Mouse (Mus musculus) midbrain, embryonic 13.5 days (tissue): ENCODE data around the gene Lpp. TPM values are rescaled to one million over a fixed set of nuclear protein-coding genes. Genes with fewer than 3 reads are reported as not detected.
A peak's percentile ranks its signal among the peaks of the same experiment; 100 is the strongest.

ENCODE experiments used
- ATAC-seq: fragments of 200-750 bp; cut with Nextera tagmentation; 2 replicates; pipeline ENCODE4 v1.8.0; 2017; ENCODE audit warnings: mild to moderate bottlenecking, moderate TSS enrichment, moderate library complexity
- H3K27ac ChIP-seq: fragments of 300-500 bp; sonication (generic); 2 replicates; pipeline ENCODE4 v1.5.1; 2015; ENCODE audit warnings: inconsistent platforms, mild to moderate bottlenecking, moderate library complexity
- H3K27me3 ChIP-seq: fragments of 300-500 bp; sonication (generic); 2 replicates; pipeline ENCODE4 v1.6.1; 2015; ENCODE audit warnings: mild to moderate bottlenecking, inconsistent platforms
- H3K36me3 ChIP-seq: fragments of 300-500 bp; sonication (generic); 2 replicates; pipeline ENCODE4 v1.6.1; 2015; ENCODE audit warnings: mild to moderate bottlenecking, inconsistent platforms
- H3K4me1 ChIP-seq: fragments of 300-500 bp; sonication (generic); replicated peaks from 2 replicates; pipeline ENCODE4 v1.6.1; 2015; ENCODE audit warnings: inconsistent platforms
- H3K4me2 ChIP-seq: fragments of 300-500 bp; sonication (generic); replicated peaks from 2 replicates; pipeline ENCODE4 v1.6.1; 2015; ENCODE audit warnings: moderate library complexity, mild to moderate bottlenecking, inconsistent platforms
- H3K4me3 ChIP-seq: fragments of 300-500 bp; sonication (generic); replicated peaks from 2 replicates; pipeline ENCODE4 v1.5.1; 2015; ENCODE audit warnings: mild to moderate bottlenecking, inconsistent platforms
- H3K9ac ChIP-seq: fragments of 300-500 bp; sonication (generic); replicated peaks from 2 replicates; pipeline ENCODE4 v1.6.1; 2015; ENCODE audit warnings: mild to moderate bottlenecking, inconsistent platforms
- H3K9me3 ChIP-seq: fragments of 300-500 bp; sonication (generic); 2 replicates; pipeline ENCODE4 v1.6.1; 2016; ENCODE audit warnings: mild to moderate bottlenecking, inconsistent platforms
- WGBS: fragments of 180-500 bp; shearing (Covaris S2); methylation state at CpG from one replicate; pipeline ENCODE4 v1.1.7; 2015; 5-methylcytosine and 5-hydroxymethylcytosine counted together
- polyA plus RNA-seq: library from polyadenylated mRNA; unstranded; fragments of >200 nt; fragmentation: Nextera tagmentation; extraction: Ambion mirVana; gene quantifications from 2 replicates; pipeline ENCODE4 v1.2.1, GENCODE M21; 2015

Gene Lpp
- polyA plus RNA-seq, 1 experiment from 2014 or later, result 9.0 TPM

DNA sequence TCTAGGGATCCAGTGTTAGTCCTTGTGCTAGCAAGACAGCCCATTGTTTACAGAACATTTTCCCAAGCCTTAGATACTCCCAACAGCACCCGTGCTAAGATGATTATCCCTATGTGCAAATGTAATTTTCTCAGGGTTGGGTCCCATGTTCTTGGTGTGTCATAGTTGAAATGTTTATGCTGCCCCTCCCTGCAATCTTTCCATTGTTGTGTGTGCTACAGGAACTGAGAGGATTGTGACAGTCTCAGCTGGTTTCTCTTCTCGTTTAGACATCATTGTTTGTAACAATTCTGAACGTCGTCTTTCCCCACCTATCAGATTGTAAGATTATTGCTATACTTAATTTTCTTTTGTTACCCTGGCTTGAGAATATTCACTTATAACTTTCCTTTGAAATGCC is 200.2 kb downstream of the Lpp start:
- 86% methylated on average over 4 of the region's 4 CpGs for WGBS

DNA sequence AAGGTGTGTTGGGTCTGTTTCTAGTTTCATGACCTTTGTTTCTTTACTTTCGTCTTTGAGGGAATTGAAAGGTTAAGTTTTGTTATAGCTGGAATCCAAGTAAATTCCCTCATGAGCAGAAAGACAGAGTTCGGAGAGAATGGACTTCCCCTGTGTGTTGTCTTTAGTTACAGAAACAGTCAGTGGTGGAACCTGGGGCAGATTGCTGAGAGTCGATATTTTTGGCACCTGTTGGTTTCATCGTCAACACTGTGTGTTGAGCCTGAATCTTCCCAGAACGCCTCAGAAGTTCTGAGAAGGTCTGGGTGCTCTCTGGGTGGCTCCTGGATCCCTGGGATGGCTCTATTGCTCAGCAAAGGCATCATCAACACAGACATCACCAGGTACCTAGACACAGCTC is 201.2 kb downstream of the Lpp start:
- 92% methylated on average over 5 of the region's 5 CpGs for WGBS
- no peak overlapping the region for H3K4me2 ChIP-seq
- H3K27ac ChIP-seq, result no peak overlapping the region
- ATAC-seq, result no peak
- no peaks in the 10 kb centered on the region for H3K4me1 ChIP-seq
- no peak overlapping the region for H3K4me3 ChIP-seq
- H3K27me3 ChIP-seq, result no peaks in the 10 kb centered on the region
- no peaks in the 10 kb centered on the region for H3K36me3 ChIP-seq
- H3K9me3 ChIP-seq, result no peaks in the 10 kb centered on the region; the same call in 1 of the 2 replicates
- H3K9ac ChIP-seq, result no peak overlapping the region

More for the DNA sequence above, 200.2 kb downstream of the Lpp start:
- no peaks in the 10 kb centered on the region for H3K27me3 ChIP-seq
- no peak overlapping the region for H3K9ac ChIP-seq
- no peaks in the 10 kb centered on the region; the same call in 1 of the 2 replicates for H3K9me3 ChIP-seq
- no peak for ATAC-seq
- no peak overlapping the region for H3K4me2 ChIP-seq
- no peaks in the 10 kb centered on the region for H3K36me3 ChIP-seq
- H3K4me3 ChIP-seq, result no peak overlapping the region
- no peaks in the 10 kb centered on the region for H3K4me1 ChIP-seq
- H3K27ac ChIP-seq, result no peak overlapping the region

DNA sequence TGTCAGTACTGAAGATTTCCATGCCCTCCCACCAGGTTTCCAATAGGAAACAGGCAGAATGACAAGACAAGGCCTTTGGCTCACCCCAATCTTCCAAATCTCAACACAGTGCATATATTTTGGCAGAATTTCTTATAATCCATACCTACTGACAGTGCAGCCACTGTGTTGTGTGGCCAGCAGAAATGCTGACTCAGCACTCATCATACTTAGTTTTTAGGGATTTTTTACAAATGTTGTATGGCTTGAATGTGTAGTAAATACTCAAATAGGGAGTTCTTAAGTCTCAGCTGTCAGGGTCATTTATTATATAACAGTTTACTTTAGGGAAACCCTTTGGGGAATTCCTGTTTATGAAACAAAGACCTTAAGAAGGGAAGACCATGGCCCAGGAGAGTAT is 202.2 kb downstream of the Lpp start:
- ATAC-seq, result no peak
- Histone ChIP-seq H3K27me3 (no peaks in the 10 kb centered on the region), H3K9me3 (no peaks in the 10 kb centered on the region; the same call in 1 of the 2 replicates), H3K4me3 (no peak overlapping the region), H3K9ac (no peak overlapping the region), H3K4me1 (no peaks in the 10 kb centered on the region), H3K27ac (no peak overlapping the region), H3K36me3 (no peaks in the 10 kb centered on the region), H3K4me2 (no peak overlapping the region)

- ATAC-seq, result no peak
- no peaks in the 10 kb centered on the region for H3K36me3 ChIP-seq
- WGBS, result 80% methylated on average over 7 of the region's 7 CpGs
Measured at GRCm38 (mm10) chr16:24598567-24598966, 205.3 kb downstream of the Lpp start.

GRCm38 (mm10) chr16:24599766-24600165 is 206.5 kb downstream of the Lpp start:
- H3K4me3 ChIP-seq, result no peak overlapping the region
- H3K27me3 ChIP-seq, result no peaks in the 10 kb centered on the region
- H3K4me1 ChIP-seq, result no peaks in the 10 kb centered on the region
- H3K27ac ChIP-seq, result no peak overlapping the region
- no peak overlapping the region for H3K9ac ChIP-seq
- WGBS, result 83% methylated on average over 7 of the region's 7 CpGs
- H3K36me3 ChIP-seq, result no peaks in the 10 kb centered on the region
- no peaks in the 10 kb centered on the region; the same call in 1 of the 2 replicates for H3K9me3 ChIP-seq
- no peak for ATAC-seq
- no peak overlapping the region for H3K4me2 ChIP-seq

More at GRCm38 (mm10) chr16:24598567-24598966, 205.3 kb downstream of the Lpp start:
- Histone ChIP-seq H3K27ac (no peak overlapping the region), H3K27me3 (no peaks in the 10 kb centered on the region), H3K4me1 (no peaks in the 10 kb centered on the region), H3K4me3 (no peak overlapping the region), H3K9me3 (no peaks in the 10 kb centered on the region; the same call in 1 of the 2 replicates), H3K4me2 (no peak overlapping the region), H3K9ac (no peak overlapping the region)

DNA sequence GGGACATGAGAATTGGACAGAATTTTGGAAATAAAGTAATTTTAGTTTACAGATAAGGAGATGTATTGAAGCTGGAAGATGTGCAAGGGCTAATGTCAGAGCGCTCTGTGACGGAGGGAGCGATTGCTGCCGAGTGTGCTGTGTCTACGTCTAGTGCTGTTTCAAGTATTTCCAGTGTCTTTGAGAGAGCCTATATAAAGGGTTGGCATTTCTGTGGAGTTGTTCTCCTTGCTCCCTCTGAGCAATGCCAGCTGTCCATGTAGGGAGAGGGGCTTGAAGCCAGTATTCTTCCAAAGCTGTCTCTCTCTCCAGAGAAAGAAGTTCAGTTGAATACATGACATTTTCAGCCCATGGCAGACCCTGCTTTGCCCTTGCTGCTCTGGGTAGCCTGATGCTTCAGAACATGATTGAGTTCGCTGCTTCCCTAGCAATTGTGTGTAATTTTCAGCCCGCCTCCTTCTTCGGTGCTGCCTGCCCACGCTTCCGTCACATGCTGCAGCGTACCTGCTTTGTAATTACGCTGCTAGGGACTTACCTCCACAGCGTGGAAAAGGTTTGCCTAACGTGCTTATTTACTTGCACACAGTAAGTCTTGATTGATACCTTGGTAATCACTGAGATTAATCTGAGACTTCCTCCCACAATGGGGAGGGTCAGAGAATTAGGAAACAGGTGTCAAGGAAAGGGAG is 207.1 kb downstream of the Lpp start:
- no peaks in the 10 kb centered on the region; the same call in 1 of the 2 replicates for H3K9me3 ChIP-seq
- H3K27me3 ChIP-seq, result no peaks in the 10 kb centered on the region
- no peaks in the 10 kb centered on the region for H3K36me3 ChIP-seq
- no peaks in the 10 kb centered on the region for H3K4me1 ChIP-seq
- ATAC-seq, result no peak
- H3K27ac ChIP-seq, result no peak overlapping the region
- H3K9ac ChIP-seq, result no peak overlapping the region
- H3K4me3 ChIP-seq, result no peak overlapping the region
- 89% methylated on average over 14 of the region's 14 CpGs for WGBS
- no peak overlapping the region for H3K4me2 ChIP-seq

- Histone ChIP-seq H3K4me2 (no peak overlapping the region), H3K9ac (no peak overlapping the region), H3K27ac (no peak overlapping the region), H3K36me3 (no peaks in the 10 kb centered on the region), H3K27me3 (no peaks in the 10 kb centered on the region), H3K4me1 (no peaks in the 10 kb centered on the region), H3K4me3 (no peak overlapping the region), H3K9me3 (no peaks in the 10 kb centered on the region)
- 89% methylated on average over 4 of the region's 4 CpGs for WGBS
- no peak for ATAC-seq
Measured at GRCm38 (mm10) chr16:24603342-24603741, 210.0 kb downstream of the Lpp start.

DNA sequence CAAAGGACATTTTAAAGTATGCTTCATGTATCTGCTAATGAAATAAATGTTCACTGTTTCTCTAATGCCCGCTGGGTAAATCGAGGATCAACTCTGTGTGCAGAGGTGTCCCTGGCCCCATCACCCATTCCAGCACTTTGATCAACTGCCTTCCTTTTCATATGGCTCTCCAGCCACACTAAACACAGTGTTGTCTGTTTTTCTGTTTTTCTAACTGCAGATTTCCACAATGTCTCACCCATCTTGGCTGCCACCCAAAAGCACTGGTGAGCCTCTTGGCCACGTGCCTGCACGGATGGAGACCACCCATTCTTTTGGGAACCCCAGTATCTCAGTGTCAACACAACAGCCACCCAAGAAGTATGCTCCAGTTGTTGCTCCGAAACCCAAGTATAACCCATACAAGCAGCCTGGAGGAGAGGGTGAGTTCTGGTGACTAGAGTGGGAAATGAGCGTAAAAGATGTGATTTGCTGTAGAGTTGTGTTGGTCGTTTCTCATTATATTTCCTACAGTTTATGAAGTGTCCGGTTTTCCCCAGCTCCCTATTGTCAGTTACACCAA is 214.7 kb downstream of the Lpp start:
- ATAC-seq, result no peak
- H3K9ac ChIP-seq, result no peak overlapping the region
- H3K27ac ChIP-seq, result no peak overlapping the region
- H3K9me3 ChIP-seq, result no peaks in the 10 kb centered on the region
- WGBS, result 92% methylated on average over 8 of the region's 8 CpGs
- H3K27me3 ChIP-seq, result no peaks in the 10 kb centered on the region
- H3K4me1 ChIP-seq, result no peaks in the 10 kb centered on the region
- H3K4me2 ChIP-seq, result no peak overlapping the region
- H3K4me3 ChIP-seq, result no peak overlapping the region
- no peaks in the 10 kb centered on the region for H3K36me3 ChIP-seq

- Histone ChIP-seq H3K9ac (no peak overlapping the region), H3K4me3 (no peak overlapping the region), H3K4me1 (peaks cover 10% of the 10 kb centered on the region), H3K4me2 (no peak overlapping the region), H3K27me3 (no peaks in the 10 kb centered on the region), H3K9me3 (no peaks in the 10 kb centered on the region), H3K36me3 (no peaks in the 10 kb centered on the region), H3K27ac (no peak overlapping the region)
- ATAC-seq, result no peak
- 93% methylated on average over 6 of the region's 6 CpGs for WGBS
Measured at GRCm38 (mm10) chr16:24619458-24619857, 226.2 kb downstream of the Lpp start.

DNA sequence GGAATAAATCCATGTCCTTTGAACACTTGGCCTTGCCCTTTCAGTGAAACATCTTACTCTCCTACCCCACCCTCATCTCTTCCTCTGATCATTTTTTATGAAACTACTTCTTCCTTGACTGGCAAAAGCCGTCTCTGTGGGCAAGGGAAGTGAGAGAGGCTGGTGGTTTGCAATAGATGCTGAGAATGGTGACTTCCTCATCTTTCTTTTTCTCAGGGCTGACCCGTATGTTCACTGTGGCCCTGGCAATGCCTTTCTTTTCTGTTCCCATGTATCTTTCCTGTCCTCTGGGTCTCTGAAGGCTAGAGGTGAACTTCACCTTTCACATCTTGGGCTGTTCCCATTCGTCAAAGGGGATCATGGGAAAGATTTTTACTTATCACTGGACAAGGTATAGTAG is 226.7 kb downstream of the Lpp start:
- H3K9me3 ChIP-seq, result no peaks in the 10 kb centered on the region
- no peak overlapping the region for H3K9ac ChIP-seq
- no peaks in the 10 kb centered on the region for H3K36me3 ChIP-seq
- H3K27me3 ChIP-seq, result no peaks in the 10 kb centered on the region
- no peak overlapping the region for H3K27ac ChIP-seq
- ATAC-seq, result no peak
- WGBS, result 92% methylated on average over 3 of the region's 3 CpGs
- H3K4me3 ChIP-seq, result no peak overlapping the region
- no peak overlapping the region for H3K4me2 ChIP-seq
- peaks cover 16% of the 10 kb centered on the region for H3K4me1 ChIP-seq

GRCm38 (mm10) chr16:24622226-24623194 is 229.2 kb downstream of the Lpp start:
- no peak overlapping the region for H3K4me3 ChIP-seq
- H3K4me1 ChIP-seq, result peaks cover 18% of the 10 kb centered on the region
- no peak for ATAC-seq
- H3K4me2 ChIP-seq, result no peak overlapping the region
- no peaks in the 10 kb centered on the region for H3K27me3 ChIP-seq
- H3K36me3 ChIP-seq, result no peaks in the 10 kb centered on the region
- H3K27ac ChIP-seq, result no peak overlapping the region
- 59% methylated on average over 3 of the region's 3 CpGs for WGBS
- no peaks in the 10 kb centered on the region for H3K9me3 ChIP-seq
- no peak overlapping the region for H3K9ac ChIP-seq

- 20% methylated on average over 5 of the region's 5 CpGs for WGBS
- Histone ChIP-seq H3K9ac (no peak overlapping the region), H3K9me3 (no peaks in the 10 kb centered on the region), H3K4me3 (no peak overlapping the region), H3K4me1 (peaks cover 18% of the 10 kb centered on the region), H3K27ac (peak overlapping the region; percentile 30; the same call in 1 of the 2 replicates), H3K4me2 (no peak overlapping the region; the same call in 1 of the 2 replicates), H3K36me3 (no peaks in the 10 kb centered on the region), H3K27me3 (no peaks in the 10 kb centered on the region)
- ATAC-seq, result peak; percentile 82
Measured at GRCm38 (mm10) chr16:24624335-24624734, 231.0 kb downstream of the Lpp start.
